Mouse (Mus musculus): ENCODE measurements around the gene Zfp763. TPM values are rescaled to one million over a fixed set of nuclear protein-coding genes. Genes with fewer than 3 reads are reported as not detected.
"Not testable (repeated sequence)": the region's sequence is repeated elsewhere in the genome, so short reads cannot be mapped to it uniquely, and the experiment has no call there.

The Zfp763 gene
- polyA plus RNA-seq (2015; fragmentation: Nextera tagmentation; extraction: Ambion mirVana): 14.4 and 14.8 TPM in 2 replicates

- 0 out of 2 replicates have a peak, but pooled peaks cover 3% of the 10 kb centered on the region for H3K36me3 ChIP-seq (ENCODE audit: insufficient read depth, low read length)
- H3K9me3 ChIP-seq (ENCODE audit: low read length): 0 out of 2 replicates have a peak, but pooled peaks cover 2% of the 10 kb centered on the region
- no peaks in the 10 kb centered on the region for H3K27me3 ChIP-seq (ENCODE audit: insufficient read depth, low read length)
- H3K27ac ChIP-seq (ENCODE audit: low read length): peak within 1 kb of the TSS; percentile 92
- H3K9ac ChIP-seq (replicated peaks; ENCODE audit: low read length): peak within 1 kb of the TSS; percentile 94
- WGBS: 3% methylated on average over 27 of the region's 27 CpGs
- ATAC-seq (ENCODE audit: low FRiP score, low TSS enrichment): peak; percentile 100
- H3K4me1 ChIP-seq (ENCODE audit: insufficient read depth, low read length): no peaks in the 10 kb centered on the region
- peak within 1 kb of the TSS; percentile 91 for H3K4me3 ChIP-seq (ENCODE audit: low read length)
- H3K4me2 ChIP-seq (replicated peaks; ENCODE audit: low read depth, low read length): peak within 1 kb of the TSS; percentile 60
Measured at GRCm38 (mm10) chr17:33032900-33033891, at the start of gene Zfp763. Zfp763 (minus strand) TSS chr17:33033402.

- H3K4me1 ChIP-seq (ENCODE audit: insufficient read depth, low read length): no peaks in the 10 kb centered on the region
- no peak for ATAC-seq (ENCODE audit: low FRiP score, low TSS enrichment)
- 62% methylated on average over 1 of the region's 1 CpGs for WGBS
- no peak within 1 kb of the TSS for H3K9ac ChIP-seq (replicated peaks; ENCODE audit: low read length)
- no peak within 1 kb of the TSS for H3K27ac ChIP-seq (ENCODE audit: low read length)
- H3K9me3 ChIP-seq (ENCODE audit: low read length): no peaks in the 10 kb centered on the region
- H3K4me2 ChIP-seq (replicated peaks; ENCODE audit: low read depth, low read length): no peak within 1 kb of the TSS
- H3K36me3 ChIP-seq (ENCODE audit: insufficient read depth, low read length): no peaks in the 10 kb centered on the region
- H3K27me3 ChIP-seq (ENCODE audit: insufficient read depth, low read length): no peaks in the 10 kb centered on the region
- H3K4me3 ChIP-seq (ENCODE audit: low read length): no peak within 1 kb of the TSS
Measured at GRCm38 (mm10) chr17:33067958-33068357, 34.8 kb upstream of the Zfp763 start, which contains the start of gene 4921501E09Rik. 4921501E09Rik (minus strand) TSS chr17:33068058.

GRCm38 (mm10) chr17:33063001-33063400, 29.8 kb upstream of the Zfp763 start:
- Histone ChIP-seq H3K9me3 (ENCODE audit: low read length) (no peaks in the 10 kb centered on the region), H3K27me3 (ENCODE audit: insufficient read depth, low read length) (no peaks in the 10 kb centered on the region), H3K36me3 (ENCODE audit: insufficient read depth, low read length) (no peaks in the 10 kb centered on the region), H3K9ac (replicated peaks; ENCODE audit: low read length) (no peak overlapping the region), H3K4me3 (ENCODE audit: low read length) (no peak overlapping the region), H3K4me2 (replicated peaks; ENCODE audit: low read depth, low read length) (no peak overlapping the region), H3K27ac (ENCODE audit: low read length) (no peak overlapping the region), H3K4me1 (ENCODE audit: insufficient read depth, low read length) (no peaks in the 10 kb centered on the region)
- no peak for ATAC-seq (ENCODE audit: low FRiP score, low TSS enrichment)
- 0% methylated on average over 1 of the region's 1 CpGs for WGBS

- Histone ChIP-seq H3K27me3 (ENCODE audit: insufficient read depth, low read length) (no peaks in the 10 kb centered on the region), H3K27ac (ENCODE audit: low read length) (no peak overlapping the region), H3K4me1 (ENCODE audit: insufficient read depth, low read length) (no peaks in the 10 kb centered on the region), H3K4me2 (replicated peaks; ENCODE audit: low read depth, low read length) (no peak overlapping the region), H3K9ac (replicated peaks; ENCODE audit: low read length) (no peak overlapping the region), H3K9me3 (ENCODE audit: low read length) (no peaks in the 10 kb centered on the region), H3K4me3 (ENCODE audit: low read length) (no peak overlapping the region), H3K36me3 (ENCODE audit: insufficient read depth, low read length) (no peaks in the 10 kb centered on the region)
- WGBS: 10% methylated on average over 1 of the region's 1 CpGs
- no peak for ATAC-seq (ENCODE audit: low FRiP score, low TSS enrichment)
Measured at GRCm38 (mm10) chr17:33058791-33059190, 25.6 kb upstream of the Zfp763 start.

- peak overlapping the region; percentile 94; the same call in 1 of the 2 replicates for H3K9ac ChIP-seq (replicated peaks; ENCODE audit: low read length)
- H3K36me3 ChIP-seq (ENCODE audit: insufficient read depth, low read length): peaks cover 6% of the 10 kb centered on the region
- WGBS: 7% methylated on average over 10 of the region's 10 CpGs
- H3K9me3 ChIP-seq (ENCODE audit: low read length): peaks cover 6% of the 10 kb centered on the region
- H3K4me3 ChIP-seq (ENCODE audit: low read length): peak overlapping the region; percentile 91
- peak overlapping the region; percentile 60 for H3K4me2 ChIP-seq (replicated peaks; ENCODE audit: low read depth, low read length)
- no peak overlapping the region for H3K27ac ChIP-seq (ENCODE audit: low read length)
- no peaks in the 10 kb centered on the region for H3K27me3 ChIP-seq (ENCODE audit: insufficient read depth, low read length)
- no peak for ATAC-seq (ENCODE audit: low FRiP score, low TSS enrichment)
- no peaks in the 10 kb centered on the region for H3K4me1 ChIP-seq (ENCODE audit: insufficient read depth, low read length)
Measured at GRCm38 (mm10) chr17:33032376-33032775, 826 bp downstream of the Zfp763 start.

GRCm38 (mm10) chr17:33020434-33020833, 12.8 kb downstream of the Zfp763 start:
- H3K27me3 ChIP-seq (ENCODE audit: insufficient read depth, low read length); ATAC-seq (ENCODE audit: low FRiP score, low TSS enrichment); H3K27ac ChIP-seq (ENCODE audit: low read length); H3K4me1 ChIP-seq (ENCODE audit: insufficient read depth, low read length); H3K4me3 ChIP-seq (ENCODE audit: low read length); H3K9ac ChIP-seq (replicated peaks; ENCODE audit: low read length); H3K4me2 ChIP-seq (replicated peaks; ENCODE audit: low read depth, low read length): not testable (repeated sequence)
- peaks cover 64% of the 10 kb centered on the region for H3K36me3 ChIP-seq (ENCODE audit: insufficient read depth, low read length)
- H3K9me3 ChIP-seq (ENCODE audit: low read length): peaks cover 72% of the 10 kb centered on the region

GRCm38 (mm10) chr17:33008337-33008736, 24.9 kb downstream of the Zfp763 start:
- Histone ChIP-seq H3K4me2 (replicated peaks; ENCODE audit: low read depth, low read length) (no peak overlapping the region), H3K9me3 (ENCODE audit: low read length) (peaks cover 17% of the 10 kb centered on the region), H3K4me1 (ENCODE audit: insufficient read depth, low read length) (no peaks in the 10 kb centered on the region), H3K9ac (replicated peaks; ENCODE audit: low read length) (no peak overlapping the region), H3K27me3 (ENCODE audit: insufficient read depth, low read length) (no peaks in the 10 kb centered on the region), H3K27ac (ENCODE audit: low read length) (no peak overlapping the region), H3K36me3 (ENCODE audit: insufficient read depth, low read length) (peaks cover 21% of the 10 kb centered on the region), H3K4me3 (ENCODE audit: low read length) (no peak overlapping the region)
- WGBS: 48% methylated on average over 9 of the region's 9 CpGs
- no peak for ATAC-seq (ENCODE audit: low FRiP score, low TSS enrichment)

- H3K4me3 ChIP-seq (ENCODE audit: low read length): no peak overlapping the region
- H3K9me3 ChIP-seq (ENCODE audit: low read length): peaks cover 17% of the 10 kb centered on the region
- WGBS: 91% methylated on average over 2 of the region's 2 CpGs
- peaks cover 7% of the 10 kb centered on the region for H3K4me1 ChIP-seq (ENCODE audit: insufficient read depth, low read length)
- no peak overlapping the region for H3K4me2 ChIP-seq (replicated peaks; ENCODE audit: low read depth, low read length)
- no peak overlapping the region for H3K9ac ChIP-seq (replicated peaks; ENCODE audit: low read length)
- ATAC-seq (ENCODE audit: low FRiP score, low TSS enrichment): no peak
- H3K27ac ChIP-seq (ENCODE audit: low read length): no peak overlapping the region
- H3K36me3 ChIP-seq (ENCODE audit: insufficient read depth, low read length): peaks cover 38% of the 10 kb centered on the region
- no peaks in the 10 kb centered on the region for H3K27me3 ChIP-seq (ENCODE audit: insufficient read depth, low read length)
Measured at GRCm38 (mm10) chr17:32998492-32998891, 34.7 kb downstream of the Zfp763 start.

- H3K9ac ChIP-seq (replicated peaks; ENCODE audit: low read length): peak within 1 kb of the TSS; percentile 77
- peaks cover 7% of the 10 kb centered on the region for H3K4me1 ChIP-seq (ENCODE audit: insufficient read depth, low read length)
- H3K27ac ChIP-seq (ENCODE audit: low read length): peak within 1 kb of the TSS; percentile 76
- H3K27me3 ChIP-seq (ENCODE audit: insufficient read depth, low read length): no peaks in the 10 kb centered on the region
- 2% methylated on average over 21 of the region's 21 CpGs for WGBS
- ATAC-seq (ENCODE audit: low FRiP score, low TSS enrichment): peak; percentile 95
- H3K4me3 ChIP-seq (ENCODE audit: low read length): peak within 1 kb of the TSS; percentile 77
- peaks cover 15% of the 10 kb centered on the region for H3K36me3 ChIP-seq (ENCODE audit: insufficient read depth, low read length)
- H3K4me2 ChIP-seq (replicated peaks; ENCODE audit: low read depth, low read length): peak within 1 kb of the TSS; percentile 61
- no peaks in the 10 kb centered on the region for H3K9me3 ChIP-seq (ENCODE audit: low read length)
Measured at GRCm38 (mm10) chr17:32992699-32993474, 40.3 kb downstream of the Zfp763 start, which contains the start of gene Zfp952. Zfp952 (plus strand) TSS chr17:32993129.

Data from kidney, embryonic 16.5 days (tissue).